9 mouse cellular contexts compared by ENCODE assay signal in genomic region chr11:80081786-80082319, GRCm38 (mm10). TPM values are rescaled to one million over a fixed set of nuclear protein-coding genes. Genes with fewer than 3 reads are reported as not detected.
DNase-seq lines count a peak whose midpoint lies in the region; ATAC-seq and TF ChIP-seq lines count a peak whose summit lies in the region.
"Had no signal": no experiment of that assay in that cellular context is flagged by ENCODE, and none has a peak within 500 bp of the region (broad histone marks: within the 10 kb centered on the region; RNA-seq: fewer than 3 reads in every experiment).

No protein-coding gene starts in this region.

- H3K27ac ChIP-seq in lung, postnatal 0 days (ENCODE audit: low read length): peak overlapping the region; percentile 97
- H3K27ac ChIP-seq in limb, embryonic 11.5 days (replicated peaks; ENCODE audit: low read depth, low read length): peak overlapping the region; percentile 93; the same call in 1 of the 2 replicates
- H3K27ac ChIP-seq in small intestine, adult 2 months (ENCODE audit: insufficient read depth, low read depth, low read length): peak overlapping the region; percentile 82
- no peak overlapping the region for H3K27ac ChIP-seq in kidney, adult 2 months (ENCODE audit: insufficient read depth, low read depth, low read length)

- 65% methylated on average over 7 of the region's 7 CpGs for WGBS in lung, postnatal 0 days
- WGBS in lung, adult 2 months: 66% methylated on average over 7 of the region's 7 CpGs
- WGBS in limb, embryonic 11.5 days: 82% methylated on average over 7 of the region's 7 CpGs
- 61% methylated on average over 7 of the region's 7 CpGs for WGBS in small intestine, adult 2 months
- WGBS in kidney, adult 2 months: 88% methylated on average over 7 of the region's 7 CpGs

- no peak for TF ChIP-seq POLR2A in lung, adult 2 months (IDR thresholded peaks at IDR 0.05; ENCODE audit: borderline replicate concordance, extremely low read depth, low read depth, low read length)
- TF ChIP-seq POLR2A in small intestine, adult 2 months (IDR thresholded peaks at IDR 0.05; ENCODE audit: low read depth, low read length): no peak
- TF ChIP-seq POLR2A in kidney, adult 2 months (IDR thresholded peaks at IDR 0.05; ENCODE audit: low read depth, low read length): no peak

- H3K36me3 ChIP-seq in lung, postnatal 0 days (ENCODE audit: insufficient read depth, low read length): no peaks in the 10 kb centered on the region
- H3K36me3 ChIP-seq in limb, embryonic 11.5 days (ENCODE audit: control insufficient read depth, insufficient read depth, low read length): no peaks in the 10 kb centered on the region
- no peaks in the 10 kb centered on the region for H3K36me3 ChIP-seq in small intestine, adult 2 months (ENCODE audit: control insufficient read depth, insufficient read depth, low read length)
- H3K36me3 ChIP-seq in kidney, adult 2 months (ENCODE audit: control insufficient read depth, insufficient read depth, low read length): no peaks in the 10 kb centered on the region

- ATAC-seq in lung, postnatal 0 days: no peak
- no peak for ATAC-seq in limb, embryonic 11.5 days (ENCODE audit: insufficient number of reproducible peaks, low FRiP score, low TSS enrichment, low read depth)
- no peak for ATAC-seq in monocyte, adult 5-6 weeks (replicated peaks; ENCODE audit: insufficient number of reproducible peaks, low FRiP score, low TSS enrichment, poor library complexity, severe bottlenecking)

- no peaks in the 10 kb centered on the region for H3K9me3 ChIP-seq in lung, postnatal 0 days (ENCODE audit: low read length)
- no peaks in the 10 kb centered on the region for H3K9me3 ChIP-seq in limb, embryonic 11.5 days (ENCODE audit: control insufficient read depth, low read length)

- no peaks in the 10 kb centered on the region for H3K27me3 ChIP-seq in lung, postnatal 0 days (replicated peaks; ENCODE audit: insufficient read depth, low read length)
- no peaks in the 10 kb centered on the region for H3K27me3 ChIP-seq in limb, embryonic 11.5 days (ENCODE audit: control insufficient read depth, insufficient read depth, low read length)
- no peaks in the 10 kb centered on the region for H3K27me3 ChIP-seq in small intestine, adult 2 months (ENCODE audit: control insufficient read depth, insufficient read depth, low read length)
- no peaks in the 10 kb centered on the region for H3K27me3 ChIP-seq in kidney, adult 2 months (replicated peaks; ENCODE audit: control insufficient read depth, insufficient read depth, low read length)

- peaks cover 7% of the 10 kb centered on the region; the same call in 1 of the 2 replicates for H3K4me1 ChIP-seq in lung, postnatal 0 days (ENCODE audit: insufficient read depth, low read depth, low read length)
- peaks cover 7% of the 10 kb centered on the region; the same call in 1 of the 2 replicates for H3K4me1 ChIP-seq in lung, adult 2 months (ENCODE audit: control insufficient read depth, insufficient read depth, low read length)
- H3K4me1 ChIP-seq in limb, embryonic 11.5 days (ENCODE audit: control insufficient read depth, insufficient read depth, low read length): peaks cover 9% of the 10 kb centered on the region; the same call in 1 of the 2 replicates
- peaks cover 6% of the 10 kb centered on the region; the same call in 1 of the 2 replicates for H3K4me1 ChIP-seq in small intestine, adult 2 months (ENCODE audit: control insufficient read depth, insufficient read depth, insufficient read length, low read length)
- H3K4me1 ChIP-seq in kidney, adult 2 months (ENCODE audit: control insufficient read depth, insufficient read depth, low read length): no peaks in the 10 kb centered on the region; the same call in 1 of the 2 replicates

- H3K4me3 ChIP-seq in lung, postnatal 0 days (ENCODE audit: low read depth, low read length): peak overlapping the region; percentile 95; the same call in 1 of the 2 replicates
- no peak overlapping the region for H3K4me3 ChIP-seq in lung, adult 2 months (replicated peaks; ENCODE audit: extremely low read depth, low read depth, low read length)
- no peak overlapping the region for H3K4me3 ChIP-seq in limb, embryonic 11.5 days (ENCODE audit: low read depth, low read length)
- H3K4me3 ChIP-seq in small intestine, adult 2 months (ENCODE audit: low read depth, low read length): no peak overlapping the region
- H3K4me3 ChIP-seq in kidney, adult 2 months (ENCODE audit: insufficient read depth, low read depth, low read length): no peak overlapping the region

- TF ChIP-seq CTCF in lung, postnatal 0 days (IDR thresholded peaks at IDR 0.05): no peak
- no peak for TF ChIP-seq CTCF in lung, adult 2 months (IDR thresholded peaks at IDR 0.05; ENCODE audit: insufficient read depth, low read length)
- TF ChIP-seq CTCF in small intestine, adult 2 months (IDR thresholded peaks at IDR 0.05; ENCODE audit: extremely low read depth, insufficient read length, insufficient replicate concordance, low read depth, low read length): no peak
- no peak for TF ChIP-seq CTCF in kidney, adult 2 months (conservative IDR thresholded peaks at IDR 0.05; ENCODE audit: insufficient read depth, insufficient read length, low read depth, low read length)

- peak overlapping the region; percentile 74 for H3K4me2 ChIP-seq in lung, postnatal 0 days (replicated peaks; ENCODE audit: low read depth, low read length)
- H3K4me2 ChIP-seq in limb, embryonic 11.5 days (ENCODE audit: low read depth, severe bottlenecking): no peak overlapping the region

- H3K9ac ChIP-seq in lung, postnatal 0 days (replicated peaks; ENCODE audit: low read depth): no peak overlapping the region
- no peak overlapping the region for H3K9ac ChIP-seq in limb, embryonic 11.5 days (ENCODE audit: low read length)

- DNase-seq in heart, adult 11 months: peak; percentile 69
- no peak for DNase-seq in heart, adult 18-20 months
- no peak for DNase-seq in lung, postnatal 0 days (ENCODE audit: low spot score)
- no peak for DNase-seq in lung, adult 2 months
- DNase-seq in limb, embryonic 11.5 days (ENCODE audit: low spot score): no peak
- DNase-seq in kidney, adult 2 months: no peak
- DNase-seq: adrenal gland, adult 8-10 months had no signal

- no peak for TF ChIP-seq EP300 in lung, postnatal 0 days (IDR thresholded peaks at IDR 0.05)

RNA-seq across cellular contexts. Expression of gene Crlf3, which starts 1.1 kb away (rescaled TPM):
- 10 to 100 TPM; 11.5 to 12.1 TPM for total RNA-seq in heart, adult 18-20 months (2021)
- 40.8 and 42.4 TPM in 2 replicates for polyA plus RNA-seq in lung, postnatal 0 days (2015; fragmentation: Nextera tagmentation; extraction: Ambion mirVana)
- polyA plus RNA-seq in lung, adult 2 months (2012; rRNA removed): 19.2 and 26.0 TPM in 2 replicates
- 52.8 and 62.3 TPM in 2 replicates for polyA plus RNA-seq in limb, embryonic 11.5 days (2014; fragmentation: Nextera tagmentation; extraction: Ambion mirVana)
- 3.7 and 9.4 TPM in 2 replicates for polyA plus RNA-seq in small intestine, adult 2 months (2012; rRNA removed)
- 144 to 183 TPM (median 162 TPM) in 3 replicates for total RNA-seq in monocyte, adult 5-6 weeks (2017)
- polyA plus RNA-seq in kidney, adult 2 months (2012; rRNA removed): 7.5 and 9.2 TPM in 2 replicates

RNA-seq across cellular contexts. Expression of gene Atad5, which starts 7.3 kb away (rescaled TPM):
- total RNA-seq in heart, adult 18-20 months (2021): under 1 TPM; 0.77 to 0.87 TPM
- polyA plus RNA-seq in lung, postnatal 0 days (2015; fragmentation: Nextera tagmentation; extraction: Ambion mirVana): 1.7 and 2.0 TPM in 2 replicates
- 0.25 and 0.44 TPM in 2 replicates for polyA plus RNA-seq in lung, adult 2 months (2012; rRNA removed)
- 23.4 and 25.6 TPM in 2 replicates for polyA plus RNA-seq in limb, embryonic 11.5 days (2014; fragmentation: Nextera tagmentation; extraction: Ambion mirVana)
- 0.10 and 0.18 TPM in 2 replicates for polyA plus RNA-seq in small intestine, adult 2 months (2012; rRNA removed)
- 3.5 to 5.8 TPM (median 4.6 TPM) in 3 replicates for total RNA-seq in monocyte, adult 5-6 weeks (2017)
- polyA plus RNA-seq in kidney, adult 2 months (2012; rRNA removed): 0.22 and 0.25 TPM in 2 replicates
